Mouse (Mus musculus): ENCODE measurements around the gene Ccnk. TPM values are rescaled to one million over a fixed set of nuclear protein-coding genes. Genes with fewer than 3 reads are reported as not detected.
A peak's percentile ranks its signal among the peaks of the same experiment; 100 is the strongest.

Gene Ccnk
- total RNA-seq (2021), result 10 to 100 TPM; 23.7 to 37.6 TPM
- polyA plus RNA-seq (2012; rRNA removed), result 8.1 and 8.7 TPM in 2 replicates
- long read RNA-seq, result 0 reads

- DNase-seq, result peak; percentile 100
These were observed at the start of gene Ccnk for GRCm38 (mm10) chr12:108179321-108180266. Gene Ccnk, plus strand, starts transcription at chr12:108179579.

- DNase-seq, result no peak
These were observed 46.8 kb upstream of the Ccnk start for GRCm38 (mm10) chr12:108132450-108133070.

GRCm38 (mm10) chr12:108133181-108133580 is 46.2 kb upstream of the Ccnk start:
- DNase-seq, result no peak

GRCm38 (mm10) chr12:108135610-108136208 is 43.7 kb upstream of the Ccnk start:
- no peak for DNase-seq

GRCm38 (mm10) chr12:108143624-108144498 is 35.5 kb upstream of the Ccnk start:
- no peak for DNase-seq

GRCm38 (mm10) chr12:108145198-108145597 is 34.2 kb upstream of the Ccnk start:
- DNase-seq, result peak; percentile 23

- DNase-seq, result no peak
These were observed 29.6 kb upstream of the Ccnk start for GRCm38 (mm10) chr12:108149764-108150163.

- DNase-seq, result no peak
These were observed 26.6 kb upstream of the Ccnk start for GRCm38 (mm10) chr12:108152743-108153142.

GRCm38 (mm10) chr12:108159863-108160262 is 19.5 kb upstream of the Ccnk start:
- DNase-seq, result no peak

- DNase-seq, result peak; percentile 16
These were observed 17.3 kb upstream of the Ccnk start for GRCm38 (mm10) chr12:108162036-108162435.

- no peak for DNase-seq
These were observed 15.7 kb upstream of the Ccnk start for GRCm38 (mm10) chr12:108163706-108164105.

- DNase-seq, result no peak
These were observed 10.5 kb upstream of the Ccnk start for GRCm38 (mm10) chr12:108168909-108169308.

- no peak for DNase-seq
These were observed 8.9 kb upstream of the Ccnk start for GRCm38 (mm10) chr12:108170467-108170866.

- DNase-seq, result no peak
These were observed 8.0 kb upstream of the Ccnk start for GRCm38 (mm10) chr12:108171336-108171735.

GRCm38 (mm10) chr12:108172639-108173038 is 6.7 kb upstream of the Ccnk start:
- DNase-seq, result no peak

GRCm38 (mm10) chr12:108174606-108175505 is 4.5 kb upstream of the Ccnk start:
- no peak for DNase-seq

- DNase-seq, result no peak
These were observed 3.0 kb upstream of the Ccnk start for GRCm38 (mm10) chr12:108176366-108176765.

GRCm38 (mm10) chr12:108178331-108179245 is 791 bp upstream of the Ccnk start:
- DNase-seq, result peak; percentile 71

GRCm38 (mm10) chr12:108179246-108179320 is 296 bp upstream of the Ccnk start, which contains the start of gene Setd3:
Gene Setd3, minus strand, starts transcription at chr12:108179314.
- no peak for DNase-seq

GRCm38 (mm10) chr12:108181716-108182115 is 2.3 kb downstream of the Ccnk start:
- no peak for DNase-seq
